Mouse (Mus musculus): ENCODE results near the gene Cd200.
"Not testable (repeated sequence)": the region's sequence is repeated elsewhere in the genome, so short reads cannot be mapped to it uniquely, and the experiment has no call there.

The Cd200 gene

GRCm38 (mm10) chr16:45378147-45378943 is 30.5 kb downstream of the Cd200 start:
- no peak for DNase-seq (ENCODE audit: extremely low read depth, insufficient read length, low spot score)

DNA sequence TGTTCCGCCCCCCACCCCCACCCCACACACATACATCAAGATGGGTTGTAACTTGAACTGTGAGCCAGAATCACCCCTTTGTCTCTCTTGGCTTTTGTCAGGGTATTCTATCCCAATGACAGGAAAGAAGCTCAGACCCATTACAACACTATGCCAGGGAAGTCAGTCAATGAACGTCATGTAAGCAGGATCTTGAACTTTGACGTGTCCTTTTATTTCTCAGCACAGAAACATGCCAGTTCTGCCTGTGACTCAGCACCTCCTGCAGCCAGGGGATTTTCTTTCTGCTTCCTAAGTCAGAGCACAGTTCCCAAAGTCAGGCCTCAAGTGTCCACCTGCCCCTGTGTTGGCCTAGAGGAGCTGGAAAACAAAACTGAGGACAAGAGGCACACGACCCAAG is 31.5 kb downstream of the Cd200 start:
- DNase-seq (ENCODE audit: extremely low read depth, insufficient read length, low spot score): peak; percentile 31

DNA sequence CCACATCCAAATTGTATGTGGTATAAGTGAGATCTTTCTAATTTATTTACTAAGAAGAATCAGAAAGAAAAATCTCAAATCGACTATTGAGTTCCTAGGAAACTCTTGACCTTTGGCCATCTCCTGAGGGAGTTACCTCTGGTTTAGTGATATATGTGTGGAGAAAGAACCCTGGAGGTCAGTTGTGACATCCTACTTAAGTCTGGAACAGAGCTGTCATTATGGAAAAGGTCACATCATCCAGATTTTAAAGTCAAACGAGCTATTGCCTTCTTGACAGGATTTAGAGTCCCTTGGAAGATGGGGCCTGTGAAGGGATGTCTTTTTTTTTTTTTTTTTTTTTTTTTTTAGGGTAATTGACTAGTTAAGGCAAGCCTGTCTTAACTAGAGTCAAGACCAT is 32.0 kb downstream of the Cd200 start:
- no peak for DNase-seq (ENCODE audit: extremely low read depth, insufficient read length, low spot score)

GRCm38 (mm10) chr16:45376294-45376693 is 32.6 kb downstream of the Cd200 start:
- no peak for DNase-seq (ENCODE audit: extremely low read depth, insufficient read length, low spot score)

DNA sequence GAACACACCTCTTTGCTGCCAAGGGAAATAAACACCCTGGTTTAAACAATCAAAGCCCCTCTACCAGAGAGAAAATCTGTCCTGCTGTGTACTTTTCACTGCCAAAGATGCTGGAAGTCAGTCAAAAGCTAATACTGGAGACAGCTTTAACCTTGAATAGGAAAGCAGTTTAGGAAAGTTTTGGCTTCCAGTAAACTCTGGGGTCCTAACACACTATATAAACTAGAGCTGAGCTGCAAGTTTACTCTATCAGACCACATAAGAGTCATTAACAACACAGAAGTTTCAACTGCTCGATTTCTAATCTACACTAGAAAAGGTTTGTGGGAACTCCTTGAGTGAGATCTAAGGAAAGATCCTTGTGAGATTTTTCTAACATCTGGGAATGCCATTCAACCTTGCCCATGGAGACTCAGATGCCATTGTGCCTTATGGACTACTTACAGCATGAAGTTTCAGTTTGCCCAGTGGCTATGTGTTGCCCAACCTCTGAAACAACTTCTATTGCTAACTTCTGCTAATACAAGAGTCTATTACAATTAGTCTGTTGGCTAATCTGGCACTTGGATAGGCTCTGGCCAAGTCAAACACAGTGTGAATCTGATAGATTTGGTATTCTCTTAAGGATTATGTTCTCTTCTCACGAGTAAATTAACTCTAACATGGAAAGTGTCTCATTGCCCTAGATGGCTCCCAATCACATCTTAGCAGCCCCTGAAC is 33.2 kb downstream of the Cd200 start:
- no peak for DNase-seq (ENCODE audit: extremely low read depth, insufficient read length, low spot score)

GRCm38 (mm10) chr16:45374074-45374473 is 34.8 kb downstream of the Cd200 start:
- DNase-seq (ENCODE audit: extremely low read depth, insufficient read length, low spot score): no peak

DNA sequence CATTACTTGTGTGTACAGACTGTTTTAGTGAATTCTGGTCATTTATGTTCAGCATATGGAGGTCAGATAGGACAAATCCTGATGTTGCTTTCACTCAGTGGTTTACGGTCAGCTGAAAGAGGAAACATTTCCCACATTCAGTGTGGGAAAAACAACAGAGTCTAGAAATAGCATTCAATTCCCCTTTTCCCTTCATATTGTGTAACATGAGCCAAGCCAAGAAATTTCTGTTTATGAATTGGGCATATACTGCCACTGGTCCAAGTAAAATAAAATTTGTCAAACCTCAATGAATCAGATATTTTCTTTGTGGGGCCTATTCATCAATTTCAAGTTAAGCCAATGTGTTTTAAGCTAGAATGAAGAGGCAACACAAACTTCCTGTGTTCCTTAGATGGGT is 37.8 kb downstream of the Cd200 start:
- DNase-seq (ENCODE audit: extremely low read depth, insufficient read length, low spot score): peak; percentile 14

DNA sequence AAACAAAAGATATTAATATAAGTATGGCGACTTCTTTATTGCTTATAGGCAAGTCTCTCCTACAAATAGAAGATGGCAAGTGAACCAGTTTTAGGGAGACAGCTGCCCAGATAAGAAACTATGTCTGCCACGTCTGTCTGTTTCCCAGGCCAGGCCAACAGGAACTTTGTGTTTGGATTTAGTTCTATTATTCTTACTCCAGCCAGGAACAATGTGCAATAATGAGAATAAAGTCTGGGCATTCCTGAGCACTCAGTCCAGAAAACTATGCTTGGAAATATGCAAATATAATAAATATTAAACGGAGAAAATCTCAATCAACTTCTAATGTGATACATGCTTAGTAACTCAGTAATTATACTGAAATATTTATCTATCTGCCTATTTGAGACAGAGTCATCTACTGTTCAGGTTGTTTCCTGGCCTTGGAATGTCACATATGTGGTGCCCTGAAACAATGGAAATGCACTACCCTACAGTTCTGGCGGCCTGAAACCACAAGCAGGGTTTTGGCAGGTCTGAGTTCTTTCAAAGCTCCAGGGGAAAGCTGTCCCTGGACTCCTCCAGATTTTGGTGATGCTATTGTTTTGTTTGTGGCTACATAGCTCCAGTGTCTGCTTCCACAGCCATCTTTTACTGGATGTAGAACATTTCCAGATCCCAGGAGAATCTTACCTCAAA is 39.4 kb downstream of the Cd200 start:
- DNase-seq (ENCODE audit: extremely low read depth, insufficient read length, low spot score): peak; percentile 6

- DNase-seq (ENCODE audit: extremely low read depth, insufficient read length, low spot score): no peak
Measured at GRCm38 (mm10) chr16:45366111-45366510, 42.7 kb downstream of the Cd200 start.

DNA sequence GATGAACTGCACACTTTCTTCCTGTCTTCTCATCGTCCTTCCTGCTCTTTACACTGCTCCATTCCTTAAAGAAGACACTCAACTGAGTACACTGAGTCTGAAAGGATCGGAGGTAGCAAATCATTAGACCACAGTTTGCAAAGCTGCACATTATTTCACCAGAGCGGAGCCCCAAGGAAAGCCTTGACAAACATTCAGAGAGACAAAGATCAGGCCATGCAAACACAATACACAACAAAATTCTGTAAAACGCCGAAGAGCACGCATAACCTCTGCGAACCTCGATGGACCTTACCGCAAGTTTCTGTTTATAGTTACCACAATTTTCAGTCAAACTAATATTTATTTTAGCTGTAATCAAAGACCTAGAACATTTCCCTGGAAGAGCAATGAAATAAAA is 43.5 kb downstream of the Cd200 start:
- DNase-seq (ENCODE audit: extremely low read depth, insufficient read length, low spot score): no peak

- DNase-seq (ENCODE audit: extremely low read depth, insufficient read length, low spot score): no peak
Measured at GRCm38 (mm10) chr16:45364627-45365026, 44.2 kb downstream of the Cd200 start.

GRCm38 (mm10) chr16:45363480-45364045 is 45.3 kb downstream of the Cd200 start:
- no peak for DNase-seq (ENCODE audit: extremely low read depth, insufficient read length, low spot score)

- no peak for DNase-seq (ENCODE audit: extremely low read depth, insufficient read length, low spot score)
Measured at GRCm38 (mm10) chr16:45361450-45361849, 47.4 kb downstream of the Cd200 start.

DNA sequence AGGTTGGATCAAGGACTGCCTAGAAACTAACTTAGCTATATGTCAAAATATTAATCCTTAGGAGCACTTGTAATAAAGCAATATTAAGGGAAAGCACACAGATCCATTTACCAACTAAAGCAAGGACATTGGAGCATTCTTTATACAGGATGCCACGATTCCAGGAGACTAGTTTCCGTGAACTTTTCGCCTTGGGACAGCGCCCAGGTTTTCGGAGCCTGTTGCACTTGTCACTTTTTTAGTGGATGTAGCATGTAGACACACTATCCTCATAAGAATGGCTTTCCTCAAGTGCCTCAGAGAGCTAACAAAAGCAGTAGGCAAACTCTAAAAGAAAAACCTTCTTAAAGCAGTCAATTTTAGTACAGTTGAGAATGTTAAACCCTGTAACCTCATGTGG is 50.4 kb downstream of the Cd200 start:
- not testable (repeated sequence) for DNase-seq (ENCODE audit: extremely low read depth, insufficient read length, low spot score)

DNA sequence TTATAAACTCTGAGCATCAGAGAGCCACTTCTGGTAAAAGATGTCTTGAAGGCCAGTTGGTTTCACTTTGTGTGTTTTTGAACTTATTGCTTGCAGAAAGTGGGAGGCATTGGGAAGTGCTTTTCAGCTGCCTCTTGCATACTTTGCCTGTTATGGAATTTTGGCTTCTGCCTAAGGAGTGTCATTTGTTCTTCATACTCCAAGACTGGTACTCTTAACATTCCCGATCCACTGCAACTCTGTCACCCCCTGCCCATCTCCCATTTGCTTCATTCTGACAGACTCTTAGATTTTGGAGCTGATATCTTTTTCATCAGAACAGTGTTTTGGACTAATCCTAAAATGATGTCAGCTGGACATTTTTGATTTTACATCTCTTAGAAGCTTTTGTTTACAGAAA is 51.7 kb downstream of the Cd200 start:
- DNase-seq (ENCODE audit: extremely low read depth, insufficient read length, low spot score): no peak

- peak; percentile 48 for DNase-seq (ENCODE audit: extremely low read depth, insufficient read length, low spot score)
Measured at GRCm38 (mm10) chr16:45352875-45353274, 56.0 kb downstream of the Cd200 start.

- DNase-seq (ENCODE audit: extremely low read depth, insufficient read length, low spot score): no peak
Measured at GRCm38 (mm10) chr16:45350767-45351166, 58.1 kb downstream of the Cd200 start.

DNA sequence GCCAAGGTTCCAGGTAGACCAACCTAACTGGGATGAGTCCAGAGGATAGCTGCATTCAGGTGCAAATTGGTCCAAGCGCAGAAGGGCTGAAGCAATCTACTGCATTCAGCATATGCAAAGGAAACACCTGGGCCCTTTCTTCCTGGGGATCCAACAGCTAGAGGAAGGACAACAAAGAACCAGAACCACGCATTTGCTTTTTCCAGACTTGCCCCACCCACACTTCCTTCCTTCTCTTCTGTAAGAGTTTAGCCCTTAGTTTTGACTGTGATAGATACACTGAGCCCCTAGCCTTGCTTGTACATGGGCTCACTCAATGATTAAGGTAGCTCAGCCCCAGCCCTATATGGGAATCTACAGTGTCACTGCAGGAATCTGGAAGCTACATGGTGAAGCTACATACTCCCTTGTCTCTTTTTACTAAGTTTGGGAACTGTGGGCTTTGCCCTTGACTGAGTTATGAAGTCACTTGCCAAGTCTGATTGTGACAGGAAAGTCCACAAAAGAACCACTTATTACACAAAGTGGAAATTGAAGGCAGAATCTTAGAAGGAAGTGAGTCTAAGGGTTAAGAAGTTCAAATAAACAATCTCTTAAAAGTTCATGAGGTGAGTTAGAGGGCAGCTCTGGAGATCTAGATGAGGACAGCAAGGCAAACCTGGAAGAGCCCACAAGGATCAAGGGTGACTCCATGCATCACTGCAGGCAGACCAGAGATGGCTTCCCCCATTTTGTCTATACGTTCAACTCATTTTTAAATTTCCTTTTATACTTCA is 59.1 kb downstream of the Cd200 start:
- no peak for DNase-seq (ENCODE audit: extremely low read depth, insufficient read length, low spot score)

GRCm38 (mm10) chr16:45348238-45348637 is 60.6 kb downstream of the Cd200 start:
- DNase-seq (ENCODE audit: extremely low read depth, insufficient read length, low spot score): not testable (repeated sequence)

- no peak for DNase-seq (ENCODE audit: extremely low read depth, insufficient read length, low spot score)
Measured at GRCm38 (mm10) chr16:45346930-45347387, 61.9 kb downstream of the Cd200 start.

All from 3134 (cell line).